Mouse (Mus musculus) c-Kit-positive CD71-positive TER-119-negative erythroid progenitor cells, embryonic 14.5 days (primary cell): ENCODE measurements around the gene Golim4.
"Not testable (repeated sequence)": the region's sequence is repeated elsewhere in the genome, so short reads cannot be mapped to it uniquely, and the experiment has no call there.

Source experiments
- DNase-seq: peaks from one replicate; pipeline ENCODE4 v3.0.0-alpha.2; 2013; ENCODE audit warnings: low read depth

Golim4 gene

DNA sequence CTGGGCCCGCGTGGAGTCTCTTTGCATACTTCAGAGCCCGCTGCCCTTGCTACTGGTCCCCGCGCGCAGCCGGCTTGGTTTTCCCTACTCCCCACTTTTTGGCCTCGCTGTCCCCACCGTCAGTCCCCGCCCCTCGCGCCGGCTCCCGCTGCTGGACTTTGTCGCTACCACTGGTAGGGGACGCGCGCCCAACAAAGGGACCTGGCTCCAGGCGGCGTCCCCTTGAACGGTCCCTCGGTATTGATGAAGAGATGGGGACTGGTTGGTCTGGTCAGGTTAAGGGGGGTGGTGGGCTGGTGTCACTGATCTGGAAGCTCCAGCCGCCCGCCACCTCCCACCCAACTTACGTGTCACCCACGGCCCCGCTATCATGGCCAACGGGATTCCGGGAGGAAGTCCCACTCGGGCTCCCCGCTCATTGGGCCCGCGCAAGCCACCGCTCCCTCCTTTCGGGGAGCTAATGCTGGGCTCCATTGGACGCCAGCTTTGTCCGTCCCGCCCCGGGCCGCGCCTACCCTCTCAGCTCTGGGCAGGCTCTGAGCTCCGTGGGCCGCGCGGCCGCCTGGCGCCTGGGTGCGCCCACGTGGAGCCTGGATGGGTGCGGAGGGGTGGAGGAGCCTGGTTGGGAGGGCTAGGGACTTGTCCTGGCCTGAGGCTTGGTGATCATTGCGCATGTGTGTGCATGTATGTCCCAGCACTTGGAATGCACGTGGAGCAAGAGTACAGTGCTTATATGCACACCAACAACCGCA is at the start of gene Golim4:
TSS of gene Golim4 (minus strand) at position 399 of the 752 bp plus-strand sequence.
- DNase-seq: peak; percentile 88

DNA sequence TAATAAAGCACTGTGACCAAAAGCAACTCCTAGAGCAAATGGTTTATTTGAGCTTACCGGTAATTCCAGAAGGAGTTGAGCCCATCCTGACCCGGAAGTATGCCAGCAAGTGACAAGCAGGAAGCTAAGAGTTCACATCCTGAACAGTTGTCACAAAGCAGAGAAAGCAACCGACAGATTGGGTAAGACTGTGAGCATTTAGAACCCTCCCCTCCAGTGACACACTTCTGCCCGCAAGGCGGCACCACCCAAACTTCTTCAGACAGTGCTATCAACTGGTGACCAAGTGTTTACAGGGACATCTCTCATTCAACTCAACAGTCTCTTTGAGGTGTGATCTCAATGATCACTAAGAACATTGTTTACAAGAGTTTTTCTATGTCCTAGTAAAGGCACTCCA is 48.9 kb upstream of the Golim4 start:
- no peak for DNase-seq

DNA sequence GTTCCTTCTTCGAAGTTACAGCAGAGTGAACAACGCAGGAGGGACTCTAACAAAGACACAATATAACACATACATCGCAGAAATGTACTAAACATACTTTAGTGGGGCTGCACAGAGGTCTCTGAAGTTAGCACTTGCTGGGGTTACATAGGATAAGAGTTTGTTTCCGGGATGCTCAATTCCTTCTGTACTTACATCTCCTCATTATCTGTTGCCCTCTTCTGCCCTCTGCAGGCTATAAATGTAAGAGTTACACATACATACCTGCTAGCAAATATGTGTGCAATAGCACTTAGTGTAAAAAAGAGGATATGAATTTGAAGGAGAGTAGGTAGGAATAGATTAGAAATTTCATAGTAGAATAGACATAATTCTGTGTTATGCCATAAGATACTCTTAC is 44.4 kb upstream of the Golim4 start:
- DNase-seq: peak; percentile 38

DNA sequence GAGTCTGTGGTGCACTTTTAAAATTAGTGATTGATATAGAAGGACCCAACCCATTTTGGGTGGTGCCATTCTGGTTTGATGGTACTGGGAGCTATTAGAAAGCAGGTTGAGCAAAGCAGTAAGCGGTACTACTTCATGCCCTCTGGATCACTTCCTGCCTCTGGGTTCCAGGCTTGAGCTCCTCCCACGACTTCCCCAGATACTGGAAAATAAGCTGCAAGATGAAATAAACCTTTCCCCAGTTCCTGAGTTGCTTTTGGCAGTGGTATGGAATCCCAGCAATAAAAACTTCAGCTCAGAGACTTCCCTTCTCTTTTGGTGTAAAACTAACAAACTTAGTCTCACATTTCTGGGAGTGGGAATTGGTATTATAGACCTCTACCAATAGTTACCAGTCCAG is 43.7 kb upstream of the Golim4 start:
- no peak for DNase-seq

DNA sequence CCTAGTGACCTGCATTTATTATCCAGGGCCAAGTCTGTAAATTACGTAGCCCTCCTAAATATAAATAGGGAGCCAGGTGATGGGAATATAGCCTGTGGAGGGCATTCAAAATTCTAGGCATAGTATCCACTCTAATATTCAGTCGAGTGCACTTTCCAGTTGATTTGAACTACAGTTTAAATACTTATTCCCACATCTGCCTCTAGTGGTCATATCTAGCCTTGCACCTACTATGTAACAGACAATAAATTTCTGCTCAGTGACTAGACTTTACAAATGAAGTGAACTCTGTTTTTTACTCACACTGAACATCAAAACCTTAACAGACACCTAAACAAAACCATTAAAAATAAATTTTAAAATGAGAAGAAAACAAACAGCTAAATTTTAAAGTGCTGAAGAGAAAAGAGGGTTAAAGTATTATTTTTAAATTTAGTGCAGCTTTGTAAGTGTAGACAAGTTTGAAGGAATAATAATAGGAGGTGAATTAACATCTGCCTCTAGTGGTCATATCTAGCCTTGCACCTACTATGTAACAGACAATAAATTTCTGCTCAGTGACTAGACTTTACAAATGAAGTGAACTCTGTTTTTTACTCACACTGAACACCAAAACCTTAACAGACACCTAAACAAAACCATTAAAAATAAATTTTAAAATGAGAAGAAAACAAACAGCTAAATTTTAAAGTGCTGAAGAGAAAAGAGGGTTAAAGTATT is 24.4 kb upstream of the Golim4 start:
- DNase-seq: not testable (repeated sequence)

DNA sequence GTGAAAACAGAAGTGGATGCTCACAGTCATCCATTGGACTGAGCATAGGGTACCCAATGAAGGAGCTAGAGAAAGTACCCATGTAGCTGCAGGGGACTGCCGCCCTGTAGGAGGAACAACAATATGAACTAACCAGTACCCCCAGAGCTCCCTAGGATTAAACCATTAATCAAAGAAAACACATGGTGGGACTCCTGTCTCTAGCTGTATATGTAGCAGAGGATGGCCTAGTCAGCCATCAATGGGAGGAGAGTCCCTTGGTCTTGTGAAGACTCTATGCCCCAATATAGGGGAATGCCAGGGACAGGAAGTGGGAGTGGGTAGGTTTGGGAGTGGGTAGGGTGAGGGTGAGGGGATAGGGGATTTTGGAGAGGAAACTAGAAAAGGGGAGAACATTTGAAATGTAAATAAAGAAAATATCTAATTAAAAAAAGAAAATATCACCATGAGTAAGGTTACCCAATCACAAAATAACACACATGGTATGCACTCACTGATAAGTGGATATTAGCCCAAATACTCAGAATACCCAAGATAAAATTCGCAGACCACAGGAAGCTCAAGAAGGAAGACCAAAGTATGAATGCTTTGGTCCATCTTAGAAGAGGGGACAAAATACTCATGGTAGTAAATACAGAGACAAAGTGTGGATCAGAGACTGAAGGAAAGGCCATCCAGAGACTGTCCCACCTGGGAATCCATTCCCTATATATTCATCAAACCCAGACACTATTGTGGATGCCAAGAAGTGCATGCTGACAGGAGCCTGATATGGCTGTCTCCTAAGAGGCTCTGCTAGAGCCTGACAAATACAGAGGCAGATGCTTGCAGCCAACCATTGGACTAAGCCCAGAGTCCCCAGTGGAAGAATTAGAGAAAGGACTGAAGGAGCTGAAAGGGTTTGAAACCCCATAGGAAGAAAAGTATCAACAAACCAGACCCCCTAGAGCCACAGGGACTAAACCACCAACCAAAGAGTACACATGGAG is 6.3 kb upstream of the Golim4 start:
- not testable (repeated sequence) for DNase-seq

DNA sequence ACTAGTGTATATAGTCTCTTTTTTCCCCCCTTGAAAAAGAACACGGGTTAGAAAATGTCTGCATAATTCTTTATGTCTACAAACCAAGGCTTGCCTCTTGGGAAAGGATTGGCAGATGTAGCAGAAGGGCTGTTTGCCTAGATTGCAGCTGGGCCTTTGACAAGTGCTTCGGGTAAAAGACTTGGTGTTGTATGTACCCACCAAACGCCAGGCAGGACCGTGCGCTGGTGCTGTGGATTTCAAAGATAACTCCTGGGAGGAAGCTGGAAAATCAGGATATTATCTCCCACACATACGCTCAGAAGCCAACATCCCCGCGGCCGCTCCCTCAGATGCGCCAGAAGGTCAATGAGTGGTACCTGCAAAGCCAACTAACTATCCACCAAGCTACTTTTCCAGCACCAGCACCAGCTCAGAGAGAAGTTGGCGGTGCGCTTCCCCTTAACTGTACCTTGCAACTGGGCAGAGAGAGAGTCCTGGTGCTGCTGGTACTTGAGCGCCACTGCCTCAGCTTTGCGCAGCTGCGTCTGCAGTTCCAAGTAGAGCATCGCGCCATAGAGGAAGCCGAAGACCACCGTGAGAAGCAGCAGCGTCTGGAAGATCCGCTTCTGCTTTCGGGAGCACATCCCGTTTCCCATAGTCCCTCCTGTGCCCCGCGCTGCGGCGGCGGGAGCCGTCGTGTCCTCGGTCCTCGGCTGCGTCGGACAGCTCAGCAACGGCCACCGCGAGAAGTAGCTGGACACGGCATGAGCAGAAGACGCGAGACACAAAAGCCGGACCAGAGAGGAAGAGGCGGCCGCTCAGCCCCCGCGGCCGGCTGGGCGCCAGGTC is 873 bp downstream of the Golim4 start:
- no peak for DNase-seq

DNA sequence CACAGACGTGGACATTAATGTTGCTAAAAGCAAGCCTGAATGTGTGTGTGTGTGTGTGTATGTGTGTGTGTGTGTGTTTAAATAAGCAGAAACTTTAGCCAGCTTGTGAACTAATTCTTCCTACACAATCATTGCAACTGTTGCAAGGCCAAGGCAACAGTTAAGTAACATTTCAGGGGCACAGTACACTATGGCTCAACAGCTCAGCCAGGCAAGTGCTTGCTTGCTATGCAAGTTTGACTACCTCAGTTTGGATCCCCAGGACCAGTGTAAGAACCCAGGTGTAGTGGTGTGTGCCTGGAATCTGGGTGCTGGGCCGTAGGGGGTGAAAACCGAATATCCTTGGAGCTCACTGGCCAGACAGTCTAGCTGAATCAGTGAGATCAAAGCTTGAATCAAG is 2.6 kb downstream of the Golim4 start:
- no peak for DNase-seq

DNA sequence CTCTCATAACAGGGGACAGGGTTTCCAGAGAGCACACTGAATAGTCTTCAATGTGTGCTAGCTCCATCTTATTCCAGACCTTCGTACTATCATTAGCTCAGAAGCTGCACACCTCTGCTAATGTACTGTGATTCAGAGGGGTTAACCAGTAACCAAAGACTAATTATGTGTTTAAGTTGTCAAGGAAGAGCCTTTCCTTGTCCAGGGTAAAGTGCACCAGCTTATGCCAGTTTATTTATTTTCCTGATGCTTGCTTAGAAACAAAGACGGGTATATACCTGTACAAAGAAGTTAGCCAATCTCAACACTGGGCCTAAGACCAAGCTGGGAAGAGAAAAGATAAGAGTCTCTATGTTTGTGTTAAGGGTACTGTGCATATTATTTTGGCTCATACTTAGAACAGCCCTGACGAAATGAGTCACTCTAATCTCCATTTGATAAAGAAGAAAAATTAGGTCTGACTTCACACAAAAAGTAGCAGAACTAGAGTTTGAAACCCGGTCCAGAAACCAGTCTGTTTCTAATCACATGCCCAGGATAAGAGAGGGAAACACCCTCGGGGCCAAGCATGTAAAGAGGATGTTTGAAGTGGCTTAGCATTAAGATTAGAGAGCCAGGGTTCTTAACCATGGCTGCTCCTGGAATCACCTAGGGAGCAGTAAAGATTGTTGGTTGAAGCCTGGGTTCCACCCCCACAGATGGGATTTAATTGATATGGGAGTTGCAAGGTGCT is 4.3 kb downstream of the Golim4 start:
- no peak for DNase-seq

DNA sequence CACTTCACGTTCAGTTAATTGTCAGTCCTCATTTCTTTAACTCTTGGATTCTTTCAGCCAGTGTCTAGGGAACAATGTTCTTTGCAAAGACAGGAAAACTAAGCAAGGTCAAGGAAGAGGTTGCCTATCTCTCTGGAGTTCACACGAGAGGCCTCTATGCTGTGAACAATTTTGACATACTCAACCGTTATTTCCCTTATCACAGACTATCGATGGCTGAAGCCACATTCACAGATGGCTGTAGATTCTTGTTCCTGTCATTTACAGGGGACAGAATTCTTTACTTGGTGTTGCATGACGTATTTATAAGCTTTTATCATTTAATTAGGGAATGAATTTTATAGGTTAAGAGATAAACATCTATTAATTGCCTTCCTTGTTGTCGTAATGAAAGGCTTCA is 5.9 kb downstream of the Golim4 start:
- DNase-seq: no peak

DNA sequence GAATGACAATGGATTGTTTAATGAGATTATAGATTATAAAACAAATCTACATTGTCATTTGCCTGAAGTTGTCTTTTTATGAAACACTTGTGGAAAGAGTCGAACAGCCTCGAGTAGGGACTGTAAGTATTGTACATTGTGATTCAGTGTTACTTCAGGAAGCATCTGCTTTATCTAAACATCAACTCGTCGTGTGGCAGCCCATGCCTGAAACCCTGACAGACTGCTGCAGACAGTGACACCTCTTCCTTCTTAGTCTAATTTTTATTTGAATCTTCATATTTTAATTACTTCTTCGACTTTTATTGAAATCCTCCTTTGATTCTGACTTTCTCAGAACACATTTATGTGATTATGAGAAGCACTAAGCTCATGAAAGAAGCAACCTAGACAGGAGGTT is 7.4 kb downstream of the Golim4 start:
- DNase-seq: no peak

DNA sequence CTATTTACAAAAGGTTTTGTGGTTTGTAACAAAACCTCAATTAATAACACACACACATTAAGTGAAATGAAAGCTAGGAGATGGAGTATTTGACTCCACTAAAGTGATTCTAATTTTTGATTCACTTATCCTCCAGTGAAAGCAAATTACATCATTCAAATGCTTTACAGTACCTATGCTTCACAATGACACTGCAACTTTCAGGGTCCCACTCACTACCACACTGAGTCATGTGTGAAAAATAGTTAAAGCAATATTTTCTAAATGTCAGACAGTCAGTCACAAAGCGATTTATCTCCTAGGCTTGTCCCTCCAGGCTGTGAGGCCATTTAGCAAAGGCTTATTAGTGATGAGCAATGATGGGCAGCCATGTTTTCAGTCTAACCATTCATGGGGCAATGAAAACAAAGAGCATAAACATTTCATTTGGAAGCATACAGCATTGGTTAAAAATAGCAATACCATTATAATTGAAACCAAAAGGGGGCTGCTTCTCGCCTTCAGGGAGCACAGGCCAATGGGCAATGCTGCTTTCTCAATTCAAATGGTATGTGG is 8.1 kb downstream of the Golim4 start:
- no peak for DNase-seq

DNA sequence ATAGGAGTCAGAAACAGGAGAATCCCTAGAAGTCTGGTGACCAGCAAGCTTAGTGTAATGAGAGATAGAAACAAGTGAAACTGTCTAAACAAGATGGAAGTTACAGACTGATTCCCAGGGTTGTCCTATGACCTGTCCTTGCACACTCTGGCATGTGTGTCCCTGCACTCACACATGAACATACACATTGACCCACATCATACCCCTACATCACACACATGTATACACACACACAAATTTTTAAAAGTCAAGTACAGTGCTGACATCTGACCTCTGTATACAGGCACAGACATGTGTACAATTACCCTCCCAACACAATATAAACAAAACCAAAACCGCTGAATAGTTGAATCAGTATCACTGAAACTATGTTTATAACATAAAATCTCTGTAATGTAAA is 8.7 kb downstream of the Golim4 start:
- no peak for DNase-seq

DNA sequence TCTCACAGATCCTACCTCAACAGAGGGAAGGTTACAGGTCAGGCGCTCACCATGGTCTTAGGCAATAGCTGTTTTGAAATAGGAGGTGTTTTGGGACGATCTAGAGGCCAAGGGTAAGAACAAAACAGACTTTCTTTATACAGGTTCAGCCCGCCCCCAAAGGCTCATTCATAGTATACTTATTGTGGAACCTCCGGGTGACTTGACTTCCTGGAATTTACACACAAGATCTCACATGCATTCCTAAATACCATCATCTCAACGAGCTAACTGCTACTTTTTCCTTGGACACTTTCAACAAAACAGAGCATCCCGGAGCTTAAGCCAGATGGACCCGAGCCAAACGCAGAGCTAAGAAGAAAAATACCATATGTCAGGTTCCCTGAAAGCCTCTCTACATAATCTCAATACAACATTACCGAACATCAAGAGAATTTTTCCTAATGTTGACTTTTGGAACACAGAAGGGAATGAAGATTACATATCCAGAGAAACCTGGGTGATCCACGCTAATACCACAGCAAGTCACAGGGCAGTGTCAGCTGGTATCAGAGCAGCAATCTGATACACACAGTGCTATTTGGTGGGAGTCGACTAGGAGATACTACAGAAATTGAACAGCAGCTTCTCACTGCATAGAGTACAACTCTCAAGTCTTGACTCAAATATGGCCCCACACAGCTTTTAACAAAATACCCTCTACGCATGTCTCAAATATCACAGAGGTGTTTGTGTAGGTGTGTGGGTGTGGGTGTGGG is 14.3 kb downstream of the Golim4 start:
- no peak for DNase-seq

DNA sequence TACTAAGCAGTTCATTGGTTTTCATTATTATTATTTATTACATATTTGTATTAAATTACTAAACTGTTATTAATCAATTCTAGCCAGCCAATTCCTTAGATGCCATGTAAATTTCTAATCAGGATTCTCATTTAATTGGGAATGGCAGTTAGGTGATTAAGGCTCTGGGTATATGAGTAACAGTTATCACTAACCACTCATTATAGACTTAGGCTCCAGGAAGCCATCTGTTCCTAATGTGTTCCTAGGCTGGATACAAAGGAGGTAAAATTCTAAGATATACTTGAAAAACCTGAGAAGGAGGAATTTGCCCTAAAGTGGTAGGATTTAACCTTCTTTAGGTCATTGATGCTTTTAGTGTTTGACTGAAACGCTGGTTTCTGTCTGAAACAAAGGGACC is 14.9 kb downstream of the Golim4 start:
- no peak for DNase-seq

DNA sequence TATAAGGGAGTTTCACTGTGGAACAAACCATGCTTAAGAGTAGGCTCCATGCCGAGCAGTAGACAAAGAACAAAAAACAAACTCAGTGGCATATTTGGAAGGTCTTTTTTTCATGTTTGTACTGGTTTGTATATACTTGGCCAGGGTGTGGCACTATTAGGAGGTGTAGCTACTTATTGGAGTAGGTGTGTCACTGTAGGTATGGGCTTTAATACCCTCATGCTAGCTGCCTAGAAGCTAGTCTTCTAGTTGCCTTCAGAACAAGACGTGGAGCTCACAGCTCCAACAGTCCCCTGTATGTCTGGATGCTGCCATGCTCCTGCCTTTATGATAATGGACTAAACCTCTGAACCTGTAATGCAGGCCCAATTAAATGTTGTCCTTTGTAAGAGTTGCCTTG is 20.6 kb downstream of the Golim4 start:
- DNase-seq: no peak

DNA sequence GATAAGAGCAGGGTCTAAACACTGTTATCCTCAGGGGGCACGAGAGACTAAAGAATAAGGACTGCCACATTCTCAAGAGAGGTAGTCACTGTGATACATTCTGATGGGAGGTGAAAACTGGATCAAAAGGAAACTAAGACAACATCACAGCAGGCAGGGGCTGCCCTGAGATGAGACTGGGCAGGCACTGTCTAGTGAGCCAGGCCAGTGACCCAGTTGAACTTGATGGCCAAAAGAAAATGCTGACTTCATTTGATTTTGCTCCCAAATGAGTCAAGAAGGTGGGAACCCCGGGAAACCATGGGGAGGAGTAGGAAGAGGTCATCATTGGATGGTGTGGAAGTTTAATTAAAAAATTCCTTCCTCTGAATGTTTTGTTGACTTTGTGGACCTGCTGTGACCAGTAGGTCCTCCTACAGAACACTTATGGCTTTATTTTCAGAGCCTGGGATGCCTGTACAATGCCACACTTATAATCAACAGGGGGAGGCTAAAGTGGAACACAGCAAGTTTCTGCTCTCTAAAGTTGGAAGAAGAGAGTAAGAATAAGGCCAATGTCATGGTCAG is 26.0 kb downstream of the Golim4 start:
- DNase-seq: no peak

DNA sequence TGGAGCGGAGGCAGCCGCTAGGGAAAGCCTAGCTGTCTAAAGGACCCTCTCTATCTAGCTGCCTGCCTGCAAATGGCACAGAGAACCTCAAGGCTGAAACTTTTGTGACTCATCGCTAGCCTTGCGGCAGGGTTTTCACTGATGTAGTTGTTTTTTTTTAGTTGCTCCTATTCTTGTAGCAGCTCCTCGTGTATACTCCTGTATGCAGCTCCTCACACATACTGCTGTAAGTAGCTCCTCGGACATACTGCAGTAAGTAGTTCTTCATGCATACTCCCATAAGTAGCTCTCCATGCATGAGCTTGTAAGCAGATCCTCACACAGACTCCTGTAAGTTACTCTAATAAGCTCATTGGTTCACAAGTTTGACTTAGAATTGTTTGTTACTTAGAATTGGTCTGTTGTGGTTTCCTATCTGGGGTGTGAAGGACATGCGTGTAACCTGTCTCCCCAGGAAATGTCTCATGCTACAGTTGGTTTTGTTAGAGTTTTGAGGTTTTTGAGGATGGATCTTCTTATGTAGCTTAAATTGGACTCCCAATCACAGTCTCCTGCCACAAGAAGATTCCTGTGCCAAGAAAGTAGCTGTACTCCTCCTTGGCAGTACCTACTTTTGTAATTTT is 26.7 kb downstream of the Golim4 start:
- DNase-seq: no peak

DNA sequence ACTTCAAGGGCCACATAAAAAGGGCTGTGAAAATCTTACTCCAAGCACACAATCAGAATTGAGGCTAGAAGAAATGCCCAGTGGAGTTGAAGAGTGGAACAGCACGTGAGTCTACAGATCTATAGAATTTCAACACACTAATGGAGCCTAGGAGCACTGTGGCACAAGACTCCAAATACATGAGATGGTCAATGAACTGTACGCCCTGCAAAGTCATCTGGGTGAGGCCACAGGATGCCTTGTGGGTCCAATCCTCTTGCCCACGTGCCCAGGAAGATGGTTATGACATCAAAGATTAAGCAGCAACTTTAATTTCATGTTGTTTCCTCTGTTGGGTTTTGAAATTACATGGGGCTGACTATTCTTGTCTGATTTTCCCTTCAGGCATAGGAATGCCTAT is 30.4 kb downstream of the Golim4 start:
- DNase-seq: no peak
